Mouse (Mus musculus): ENCODE results near the gene Lfng.

The Lfng gene

GRCm38 (mm10) chr5:140642076-140642475, 35.0 kb downstream of the Lfng start:
- DNase-seq, result no peak

- DNase-seq, result no peak
Measured at GRCm38 (mm10) chr5:140644263-140644662, 37.1 kb downstream of the Lfng start.

DNA sequence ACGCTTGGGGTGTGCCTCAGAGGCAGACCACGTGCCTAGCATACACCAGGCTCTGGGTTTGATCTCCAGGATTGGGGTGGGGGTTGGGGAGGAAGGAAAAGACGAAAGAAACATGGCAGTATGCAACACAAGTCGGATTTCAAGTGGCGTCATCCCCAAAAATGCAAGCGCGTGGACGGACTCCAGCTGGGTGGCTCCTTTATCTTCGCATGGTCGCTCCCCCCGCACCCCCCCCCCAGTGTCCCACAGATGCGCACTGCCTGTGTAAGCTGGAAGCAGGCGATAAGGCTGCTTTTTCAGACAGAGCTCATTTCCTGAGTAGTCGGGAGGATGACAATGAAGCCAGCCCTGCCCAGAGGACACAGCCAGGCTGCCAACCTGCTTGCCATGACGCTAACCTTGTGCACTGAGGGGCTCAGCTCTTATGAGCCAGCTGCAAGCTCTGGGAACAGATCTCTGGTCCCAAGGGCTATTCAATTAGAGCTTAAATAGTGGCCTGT, 37.6 kb downstream of the Lfng start:
- DNase-seq, result peak; percentile 65

GRCm38 (mm10) chr5:140645454-140645853, 38.3 kb downstream of the Lfng start:
- no peak for DNase-seq

DNA sequence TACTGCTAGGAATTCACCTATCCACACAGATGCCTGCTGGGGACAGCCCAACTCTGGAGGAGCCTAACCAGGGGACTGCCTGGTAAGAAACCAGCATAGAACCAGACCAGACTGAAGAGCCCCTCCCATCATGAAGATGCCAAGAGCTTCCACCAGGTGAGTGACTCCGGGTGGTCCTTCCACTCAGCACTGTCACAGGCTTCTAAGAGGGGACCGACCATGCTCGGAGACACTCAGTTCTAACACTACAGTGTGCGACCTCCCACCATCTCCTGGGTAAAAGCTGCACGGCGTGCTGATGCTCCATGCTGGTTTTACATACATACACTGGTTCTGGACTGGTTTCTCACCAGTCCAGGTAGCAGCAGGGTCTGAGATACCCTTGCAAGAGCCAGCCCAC, 39.1 kb downstream of the Lfng start:
- DNase-seq, result no peak

DNA sequence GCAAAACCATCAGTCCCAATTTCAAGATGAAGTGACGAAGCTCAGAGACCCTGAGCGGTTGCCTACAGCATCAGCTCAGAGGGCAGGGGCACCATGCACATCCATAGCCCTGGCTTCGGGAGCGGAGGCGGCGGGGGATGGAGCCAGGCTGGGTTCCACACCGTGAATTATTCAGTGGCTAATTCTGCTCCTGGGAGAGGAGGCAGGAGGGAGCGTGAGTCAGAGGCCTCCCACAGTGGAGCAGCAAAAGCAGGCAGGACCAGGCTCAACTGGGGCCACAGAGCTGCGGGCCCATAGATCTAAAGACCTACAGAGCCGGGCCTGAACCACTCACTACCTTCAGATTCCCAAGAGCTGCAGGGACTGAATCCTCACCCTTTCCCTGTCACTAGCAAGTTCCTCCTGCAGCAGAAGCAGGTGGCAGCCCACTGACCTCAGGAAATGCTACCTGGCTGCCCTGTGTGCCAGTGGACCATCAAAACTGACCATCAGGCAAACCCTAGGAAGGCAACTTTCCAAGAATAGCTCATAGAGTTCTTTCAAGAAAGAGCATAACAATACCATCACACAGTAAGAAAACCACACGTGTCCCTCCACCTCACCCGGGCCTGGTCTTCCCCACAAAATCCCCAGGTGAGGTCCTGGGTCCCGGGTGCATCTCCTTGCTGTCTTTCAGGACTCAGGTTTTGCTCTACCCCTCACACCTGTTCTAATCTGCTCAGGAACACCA, 40.1 kb downstream of the Lfng start:
- DNase-seq, result no peak

- peak; percentile 72 for DNase-seq
Measured at GRCm38 (mm10) chr5:140647821-140648518, 40.9 kb downstream of the Lfng start.

DNA sequence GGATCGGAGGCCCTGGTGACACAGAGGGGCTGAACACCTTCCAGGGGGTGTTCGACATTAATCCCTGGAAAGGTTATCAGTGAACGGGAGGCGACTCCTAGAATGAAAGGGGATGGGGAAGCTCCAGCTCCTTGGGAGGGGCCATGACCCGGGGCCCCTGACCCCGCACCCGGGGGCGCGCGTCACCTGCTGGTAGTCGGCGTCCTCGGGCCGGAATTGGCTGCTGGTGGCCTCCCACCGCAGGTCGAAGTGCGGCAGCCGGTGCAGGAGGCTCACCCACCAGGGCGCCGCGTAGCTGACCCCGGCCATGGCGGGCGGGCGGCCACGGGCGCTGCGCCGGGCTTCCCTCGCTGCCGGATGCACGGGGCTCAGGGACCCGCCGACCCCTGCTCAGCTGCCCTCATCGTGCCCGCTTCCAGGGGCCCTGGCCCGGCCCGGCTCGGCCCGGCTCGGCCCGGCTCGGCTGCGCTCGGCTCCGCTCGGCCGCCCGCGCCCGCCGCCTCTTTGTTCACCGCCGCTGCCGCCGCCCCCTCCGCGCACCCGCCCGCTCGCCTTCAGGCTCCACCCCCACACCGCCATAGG, 41.5 kb downstream of the Lfng start, which contains the start of gene Ttyh3:
Gene Ttyh3 (minus strand): TSS at position 513 of the 582 bp plus-strand sequence.
- DNase-seq, result no peak

GRCm38 (mm10) chr5:140649101-140649667, 42.1 kb downstream of the Lfng start:
- peak; percentile 99 for DNase-seq

- no peak for DNase-seq
Measured at GRCm38 (mm10) chr5:140649881-140650414, 42.8 kb downstream of the Lfng start.

- DNase-seq, result no peak
Measured at GRCm38 (mm10) chr5:140651231-140651630, 44.1 kb downstream of the Lfng start.

- peak; percentile 40 for DNase-seq
Measured at GRCm38 (mm10) chr5:140652587-140652986, 45.5 kb downstream of the Lfng start.

DNA sequence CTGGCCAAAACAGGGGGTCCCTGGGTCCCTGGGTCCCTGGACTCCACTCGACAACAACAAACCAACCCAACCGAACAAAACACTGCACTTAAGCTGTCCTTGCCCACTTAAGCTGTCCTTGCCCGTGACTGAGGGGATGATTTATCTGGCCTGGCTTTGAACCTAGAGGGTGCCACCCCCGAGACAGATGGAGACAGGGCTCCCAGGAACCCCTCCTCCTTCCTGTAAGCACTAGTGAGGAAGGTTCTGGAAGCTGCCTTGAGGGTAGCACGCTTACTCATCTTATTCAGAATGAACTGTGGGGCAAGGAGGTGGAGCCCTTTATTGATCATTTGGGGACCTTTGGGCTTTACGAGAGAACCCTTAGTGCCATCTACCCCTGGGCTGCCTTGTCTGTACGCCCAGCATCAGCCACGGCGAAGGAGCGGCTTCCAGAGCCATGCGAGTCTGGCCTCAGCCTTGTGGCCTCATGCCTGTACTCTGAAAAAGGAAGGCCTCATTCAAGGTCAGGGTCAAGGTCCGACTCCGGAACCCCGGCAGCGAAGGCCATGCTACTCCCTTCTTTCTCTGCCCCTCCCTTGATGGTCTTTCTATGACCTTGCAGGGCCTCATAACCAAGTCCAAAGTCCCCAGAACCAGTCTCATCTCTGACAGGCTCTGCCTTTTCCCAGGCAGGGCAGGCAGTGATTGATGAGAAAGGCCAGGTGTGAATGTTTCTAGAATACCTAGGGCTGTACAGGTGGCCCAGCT, 47.2 kb downstream of the Lfng start:
- DNase-seq, result peak; percentile 31

DNA sequence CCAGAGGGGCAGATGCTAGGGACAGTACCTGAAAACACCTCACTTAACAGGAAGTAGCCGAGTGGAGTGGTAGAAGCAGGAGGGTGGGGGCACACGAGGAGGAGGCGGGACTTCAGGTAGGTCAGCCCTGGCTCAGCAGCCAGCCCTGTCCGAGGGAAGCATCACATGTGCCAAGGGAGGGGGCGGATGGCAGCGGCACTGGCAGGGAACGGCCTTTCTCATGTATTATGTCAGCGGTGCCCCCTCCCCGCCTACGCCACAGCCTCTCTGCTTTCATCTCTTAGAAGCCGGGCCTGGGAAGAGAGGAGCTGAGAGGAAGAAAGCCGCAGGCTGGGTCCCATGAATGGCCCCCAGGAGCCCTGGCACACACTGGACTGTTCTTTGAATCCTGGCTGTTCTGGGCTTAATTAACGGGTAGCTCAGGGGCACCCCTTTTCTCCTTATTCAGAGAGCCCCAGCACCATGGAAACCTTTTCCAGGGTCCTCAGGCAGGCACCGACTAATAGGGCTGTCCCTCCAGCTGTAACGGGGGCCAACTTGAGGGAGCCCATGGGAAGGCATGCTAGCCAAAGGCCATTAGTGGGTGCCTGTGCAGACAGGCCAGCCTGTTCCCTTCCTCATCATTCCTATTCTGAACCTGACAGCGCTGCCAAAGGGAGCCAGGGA, 52.6 kb downstream of the Lfng start:
- DNase-seq, result no peak

DNA sequence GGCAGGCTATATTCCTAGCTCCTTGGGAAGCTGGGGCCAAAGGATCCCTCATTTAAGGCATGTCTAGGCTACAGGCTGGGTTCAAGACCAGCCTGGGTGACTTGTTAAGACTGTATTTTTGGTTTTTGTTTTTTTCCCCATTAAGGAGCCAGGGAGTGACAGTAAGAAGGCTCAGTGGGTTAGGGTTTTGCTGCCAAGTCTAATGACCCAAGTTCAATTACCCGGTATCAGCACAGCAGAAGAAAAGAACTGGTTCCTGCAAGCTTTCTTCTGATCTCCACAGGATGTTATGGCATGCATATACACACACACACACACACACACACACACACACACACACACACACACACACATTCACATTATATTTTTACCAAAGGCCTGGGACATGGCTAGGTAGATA, 53.3 kb downstream of the Lfng start:
- DNase-seq, result no peak

DNA sequence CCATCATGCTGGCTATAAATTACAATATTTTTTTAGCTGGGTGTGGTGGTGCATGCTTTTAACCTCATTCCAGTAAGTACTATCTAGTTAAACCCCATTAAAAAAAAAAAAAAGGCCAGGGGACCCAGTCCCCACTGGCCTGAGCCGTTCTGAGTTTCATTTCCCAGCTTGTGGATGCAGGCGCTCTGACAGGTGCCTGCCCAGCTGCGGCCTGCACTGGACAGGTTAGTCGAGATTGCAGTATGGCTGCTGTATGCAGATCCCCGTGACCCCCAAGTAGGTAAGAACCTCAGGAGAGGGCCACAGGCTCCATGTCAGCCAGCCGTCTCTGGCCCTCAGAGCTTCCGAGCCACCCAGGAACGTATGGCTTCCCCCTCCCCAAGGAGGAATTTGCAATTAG, 54.3 kb downstream of the Lfng start:
- DNase-seq, result no peak

DNA sequence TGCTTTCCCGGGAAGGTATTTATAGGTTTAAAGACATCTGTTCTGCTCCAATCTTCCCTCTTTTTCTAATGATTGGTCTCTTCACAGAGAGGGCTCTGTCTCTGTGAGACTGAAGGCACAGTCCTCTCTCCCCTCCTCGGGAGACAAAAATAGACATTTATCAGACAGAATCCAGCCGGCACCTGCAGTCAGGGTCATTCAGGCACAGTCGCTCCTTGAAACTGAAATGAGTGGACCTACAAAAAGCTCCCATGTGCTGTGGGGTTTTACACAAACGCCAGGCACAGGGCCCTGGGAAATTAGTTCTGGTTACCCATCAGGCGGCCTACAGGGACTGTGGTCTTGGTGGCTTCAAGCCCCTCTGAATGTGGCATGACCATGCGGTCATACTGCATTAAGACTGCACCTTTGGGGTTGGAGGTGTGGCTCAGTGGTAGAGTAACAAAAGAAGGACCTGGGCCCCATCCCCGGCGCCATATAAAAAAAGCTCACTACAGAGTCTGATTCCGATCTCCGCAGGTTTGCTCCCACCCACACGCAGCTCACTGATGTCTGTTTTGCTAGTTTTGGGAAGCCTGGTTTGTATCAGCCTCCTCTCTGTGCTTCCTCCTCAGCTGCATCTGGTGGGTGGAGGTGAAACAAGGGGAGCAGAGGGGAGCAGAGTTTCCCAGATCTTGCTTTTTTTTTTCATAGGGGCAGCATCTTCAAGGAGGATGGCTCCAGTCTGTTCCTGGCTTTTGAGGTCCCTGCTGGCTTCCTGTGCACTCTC, 54.9 kb downstream of the Lfng start:
- DNase-seq, result no peak

DNA sequence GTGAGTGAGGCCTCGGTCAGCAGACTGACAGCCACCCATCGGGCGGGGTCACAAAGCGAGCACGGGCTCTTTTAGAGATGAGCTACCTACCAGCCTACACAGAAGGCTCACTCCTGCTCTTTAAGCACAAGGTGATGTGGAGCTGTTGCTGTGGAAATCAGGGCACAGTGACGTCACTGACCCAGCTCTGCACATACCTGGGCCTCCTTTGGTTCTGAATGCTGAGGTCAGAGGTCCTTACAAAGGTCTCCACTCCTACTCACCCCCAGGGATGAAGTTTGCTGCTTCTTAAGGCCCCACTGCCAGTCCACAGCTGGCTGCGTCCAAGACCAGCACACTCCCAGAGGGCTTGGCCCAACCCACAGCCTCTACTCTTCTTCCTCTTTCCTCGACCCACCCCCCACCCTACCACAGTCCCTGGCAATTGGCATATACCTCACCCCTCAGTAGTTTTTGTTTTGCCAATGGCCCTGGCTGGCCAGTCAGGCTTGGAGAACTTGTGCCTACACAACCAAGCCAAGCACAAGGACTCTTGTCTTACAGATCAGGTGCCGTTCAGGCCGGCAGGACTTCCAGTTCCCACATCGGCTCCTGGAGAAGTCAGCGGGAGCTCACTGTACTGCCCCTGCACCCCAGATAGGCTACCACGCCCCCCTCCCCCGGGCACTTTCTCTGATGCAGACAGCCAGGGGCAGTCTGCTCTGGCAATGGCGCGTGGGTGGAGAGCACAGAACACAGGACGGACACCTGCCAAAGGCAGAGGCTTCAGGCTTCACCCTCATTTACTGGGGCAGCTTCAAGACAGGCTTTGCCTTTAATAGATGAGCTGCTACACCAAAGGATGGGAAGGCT, 55.8 kb downstream of the Lfng start:
- DNase-seq, result no peak

GRCm38 (mm10) chr5:140663621-140664180, 56.6 kb downstream of the Lfng start:
- DNase-seq, result peak; percentile 74
